Mouse (Mus musculus) embryo, embryonic 9.5 days (tissue): ENCODE measurements around the gene Dcdc2b.

ENCODE experiments used
- DNase-seq: peaks from one replicate; pipeline ENCODE4 v3.0.0-alpha.2; 2017; ENCODE audit errors: extremely low spot score

Gene Dcdc2b

DNA sequence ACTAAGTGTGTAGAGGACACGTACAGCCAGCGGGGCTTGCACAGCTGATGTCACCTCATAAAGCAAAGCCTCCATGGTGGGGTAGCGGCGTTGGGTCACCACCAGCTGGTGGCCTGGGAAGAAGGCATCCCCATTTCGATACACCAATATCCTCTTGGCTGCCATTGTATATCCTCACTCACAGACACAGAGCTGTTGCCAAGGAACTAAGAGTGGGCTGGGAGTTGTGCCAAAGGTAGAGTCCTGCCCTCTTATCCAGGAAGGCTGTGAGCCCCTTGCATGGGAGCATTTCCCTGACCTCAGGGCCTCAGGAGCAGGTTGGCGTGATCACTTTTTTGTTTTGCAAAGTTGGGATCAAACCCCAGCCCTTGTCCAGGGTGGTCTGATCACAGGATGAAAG, at the start of gene Dcdc2b:
Gene Dcdc2b (minus strand): TSS at position 165 of the 400 bp plus-strand sequence.
- no peak for DNase-seq

DNA sequence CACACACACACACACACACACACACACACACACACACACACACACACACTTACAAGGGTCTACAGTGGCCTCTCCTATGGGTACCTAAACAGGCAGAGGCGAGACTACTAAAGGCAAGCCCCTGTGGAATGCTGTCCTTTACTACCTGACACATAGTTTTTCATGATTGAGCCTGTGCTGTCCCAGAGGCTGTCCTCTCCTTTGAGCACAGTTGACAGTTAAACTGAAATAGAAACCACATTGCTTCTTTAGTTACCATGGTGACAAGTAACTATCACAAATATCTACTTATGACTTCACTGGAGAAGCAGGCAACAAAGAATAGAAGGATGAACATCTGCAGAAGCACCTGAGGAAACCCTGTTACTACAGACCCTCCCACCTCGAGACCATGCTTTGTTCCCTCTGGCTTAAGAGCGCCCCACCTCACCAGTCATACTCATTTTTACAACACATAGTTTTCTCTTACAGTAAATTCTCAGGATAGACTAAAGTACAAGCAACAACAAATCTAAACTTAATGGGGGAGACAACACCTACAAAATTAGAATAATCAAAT, 48.3 kb upstream of the Dcdc2b start:
- no peak for DNase-seq

DNA sequence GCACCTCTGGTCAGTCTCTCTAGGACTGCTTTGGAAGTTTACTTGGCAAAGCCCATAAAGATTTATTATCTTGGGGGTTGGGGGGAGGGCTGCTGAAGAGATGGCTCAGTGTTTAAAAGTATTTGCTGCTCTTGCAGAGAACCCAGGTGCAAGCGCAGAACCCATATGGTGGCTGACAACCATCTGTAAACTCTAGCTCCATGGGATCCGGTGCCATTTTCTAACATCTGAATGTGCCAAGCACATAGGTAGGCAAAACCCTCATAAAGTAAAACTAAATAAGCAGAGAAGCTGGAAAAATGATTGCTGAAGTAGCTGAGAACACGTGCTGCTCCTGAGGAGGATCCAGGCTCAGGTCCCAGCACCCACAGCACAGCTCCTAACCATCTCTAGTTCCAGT, 47.5 kb upstream of the Dcdc2b start:
- no peak for DNase-seq

DNA sequence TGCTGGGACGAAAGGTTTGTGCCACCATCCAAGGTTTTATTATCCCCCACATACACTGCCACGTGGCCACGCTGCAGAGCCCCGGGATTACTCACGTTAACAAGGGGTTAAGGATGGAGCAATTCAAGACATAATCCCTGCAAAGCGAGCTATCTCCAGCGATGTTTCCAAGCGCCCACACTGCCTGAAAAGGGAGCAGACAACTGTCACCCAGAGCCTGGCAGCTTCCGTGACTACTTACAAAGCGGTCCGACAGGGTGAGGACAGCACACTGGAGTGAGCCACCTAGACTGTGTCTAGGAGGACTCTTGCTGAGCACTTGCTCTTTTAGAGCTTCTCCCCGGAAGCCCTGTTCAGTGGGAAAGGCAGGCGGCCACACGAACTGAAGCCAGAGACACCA, 40.7 kb upstream of the Dcdc2b start:
- no peak for DNase-seq

DNA sequence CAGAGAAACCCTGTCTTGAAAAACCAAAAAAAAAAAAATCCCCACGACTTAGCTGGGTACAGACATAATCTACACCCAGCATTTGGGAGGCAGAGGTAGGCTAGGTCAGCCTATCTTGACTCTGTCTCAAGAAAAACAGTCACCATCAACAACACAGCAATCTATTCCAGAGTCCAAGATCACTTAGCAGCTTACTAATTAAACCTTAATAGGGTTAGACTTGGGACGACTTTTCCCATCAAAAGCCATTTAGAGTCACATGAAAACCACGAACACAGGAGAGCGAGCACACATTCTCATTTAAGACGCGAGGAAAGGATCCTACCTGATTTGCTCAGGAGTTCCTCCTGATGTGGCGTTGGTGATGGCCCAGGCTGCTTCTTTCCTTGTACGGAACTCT, 36.3 kb upstream of the Dcdc2b start:
- DNase-seq = no peak

DNA sequence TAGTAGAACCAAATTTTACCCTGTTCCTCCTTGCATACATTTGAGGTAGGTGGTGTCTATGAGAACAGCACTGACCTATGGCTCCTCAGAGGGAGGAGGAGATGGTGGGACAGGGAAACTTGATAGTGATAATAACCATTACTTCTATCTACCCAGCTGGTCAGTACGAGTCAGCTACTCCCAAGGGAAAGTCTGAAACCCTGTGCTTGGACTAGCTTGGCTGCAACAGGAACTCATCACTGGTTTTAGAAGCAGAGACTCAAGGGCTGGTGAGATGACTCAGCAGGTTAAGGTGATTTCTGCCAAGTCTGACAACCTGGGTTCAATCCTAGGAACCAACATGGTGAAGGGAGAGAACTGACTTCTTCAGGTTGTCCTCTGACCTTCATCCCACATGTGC, 34.6 kb upstream of the Dcdc2b start:
- DNase-seq = no peak

DNA sequence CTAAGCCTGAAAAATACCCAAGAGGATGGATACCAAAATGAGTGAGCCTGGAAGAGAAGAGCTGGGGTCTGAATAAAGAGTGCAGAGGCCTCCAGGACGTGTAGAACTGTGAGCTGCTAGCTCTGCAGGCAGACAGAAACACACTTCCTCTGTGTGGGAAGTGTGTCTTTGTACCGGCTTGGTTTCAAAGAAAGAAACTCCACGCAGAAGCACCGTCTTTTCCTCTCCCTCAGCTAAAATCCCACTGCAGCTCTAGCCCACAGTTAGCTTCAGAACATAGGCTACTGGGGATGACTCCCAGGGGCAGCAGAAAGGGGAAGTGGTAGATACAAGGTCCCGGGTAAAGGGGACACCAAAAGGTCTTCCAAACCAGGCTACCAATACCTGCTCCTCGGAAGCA, 31.1 kb upstream of the Dcdc2b start:
- no peak for DNase-seq

DNA sequence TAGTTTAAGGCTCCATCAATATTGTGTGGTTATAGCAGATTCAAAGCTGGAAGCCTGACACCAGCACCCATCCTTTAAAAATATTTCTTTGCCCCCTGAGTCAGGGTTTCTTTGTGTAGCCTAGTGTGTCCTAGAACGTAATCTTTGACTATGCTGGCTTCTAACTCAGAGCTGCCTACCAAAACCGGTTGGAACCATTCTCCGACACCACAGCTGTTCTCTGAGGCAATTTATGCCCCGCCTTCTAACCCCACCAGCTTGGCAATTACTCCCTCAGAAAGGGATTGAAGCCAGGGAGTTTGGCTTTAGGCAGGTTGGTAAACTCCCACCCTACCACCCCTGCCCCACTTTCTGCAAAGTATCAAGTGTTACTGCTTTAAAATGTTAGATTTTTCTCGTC, 27.7 kb upstream of the Dcdc2b start:
- no peak for DNase-seq

DNA sequence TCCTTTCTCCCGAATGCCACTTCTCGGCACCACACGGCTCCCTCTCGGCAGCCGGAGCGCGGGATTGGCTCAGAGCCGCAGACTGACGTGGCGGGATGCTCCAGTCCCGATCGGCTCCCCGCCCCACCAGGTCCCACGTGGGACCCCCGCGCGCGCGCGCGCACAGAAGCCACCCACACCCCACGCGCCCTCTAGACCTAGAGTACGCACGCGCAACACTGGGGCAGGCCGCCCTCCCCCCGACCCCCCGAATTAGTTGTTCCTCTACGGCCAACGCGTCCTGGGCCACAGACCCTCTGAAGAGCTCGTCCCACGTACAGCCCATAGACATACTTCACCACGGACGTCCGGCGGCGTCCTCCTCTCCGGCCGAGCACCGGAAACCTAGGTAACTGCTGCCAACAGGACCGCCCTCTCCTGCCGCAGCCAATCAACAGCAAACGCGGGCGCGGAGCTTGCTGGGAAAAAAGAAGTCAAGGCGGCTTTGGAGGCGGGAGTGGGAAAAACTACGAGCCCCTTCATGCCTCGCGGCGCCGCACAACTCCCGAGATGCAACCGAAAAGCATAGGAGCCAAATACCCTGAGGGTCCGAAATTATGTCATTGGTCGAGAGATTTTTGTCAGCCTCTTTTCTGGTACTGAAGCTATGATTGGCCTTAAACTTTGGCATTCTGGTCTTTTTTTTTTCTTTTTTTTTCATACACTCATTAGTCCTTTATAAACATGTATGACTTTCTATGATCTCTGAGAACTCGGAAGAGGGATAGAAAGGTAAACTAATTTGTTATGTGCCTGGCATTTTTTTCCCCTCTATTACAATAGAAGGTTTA, 26.8 kb upstream of the Dcdc2b start, which contains the start of gene Txlna:
Gene Txlna (minus strand): TSS at position 428 of the 830 bp plus-strand sequence.
- DNase-seq = peak; percentile 95

DNA sequence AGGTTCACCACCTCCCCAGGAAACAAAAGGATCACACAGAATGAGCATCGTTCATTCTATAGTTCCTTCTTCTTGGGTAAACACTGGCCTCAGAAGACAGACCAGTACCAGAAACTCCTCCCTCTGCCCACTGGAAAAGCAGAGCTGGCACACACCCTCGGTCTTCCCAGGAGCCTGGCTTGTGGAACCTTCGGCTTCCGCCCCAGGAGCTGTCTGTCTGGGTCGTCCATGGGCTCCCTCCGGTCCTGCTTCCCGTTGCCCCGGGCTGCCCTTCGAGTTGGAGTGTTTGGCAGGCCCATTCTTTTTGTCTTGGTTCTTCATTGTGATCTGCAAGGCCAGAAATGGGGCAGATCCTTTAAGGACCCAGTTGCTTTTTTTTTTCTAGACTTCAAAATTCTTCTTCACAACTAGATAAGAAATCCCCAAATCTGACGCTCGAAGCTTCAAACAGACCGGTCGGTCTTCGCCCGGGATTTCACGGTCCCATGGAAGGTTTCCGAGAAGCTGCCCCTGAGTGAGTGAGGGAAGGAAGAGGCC, 26.1 kb upstream of the Dcdc2b start:
- DNase-seq = peak; percentile 8

DNA sequence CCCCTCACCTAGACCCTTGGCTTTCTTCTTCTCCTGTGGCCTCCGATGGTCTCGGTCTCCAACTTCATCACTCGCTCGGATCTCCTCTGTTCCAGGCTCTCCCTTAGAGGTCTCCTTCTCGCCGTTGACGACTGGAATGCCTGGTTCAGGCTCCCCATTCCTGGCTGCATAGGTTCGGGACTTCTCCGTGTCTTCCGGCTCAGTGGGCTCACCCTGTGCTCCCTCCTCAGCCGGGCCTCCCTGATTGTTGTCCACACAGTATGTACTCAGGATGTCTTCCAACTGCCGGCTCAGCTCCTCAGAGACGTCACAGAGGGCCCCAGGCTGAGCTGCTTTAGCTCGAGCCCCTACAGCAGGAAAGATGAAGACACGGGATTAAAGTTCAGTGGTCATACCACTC, 25.2 kb upstream of the Dcdc2b start:
- DNase-seq = no peak

DNA sequence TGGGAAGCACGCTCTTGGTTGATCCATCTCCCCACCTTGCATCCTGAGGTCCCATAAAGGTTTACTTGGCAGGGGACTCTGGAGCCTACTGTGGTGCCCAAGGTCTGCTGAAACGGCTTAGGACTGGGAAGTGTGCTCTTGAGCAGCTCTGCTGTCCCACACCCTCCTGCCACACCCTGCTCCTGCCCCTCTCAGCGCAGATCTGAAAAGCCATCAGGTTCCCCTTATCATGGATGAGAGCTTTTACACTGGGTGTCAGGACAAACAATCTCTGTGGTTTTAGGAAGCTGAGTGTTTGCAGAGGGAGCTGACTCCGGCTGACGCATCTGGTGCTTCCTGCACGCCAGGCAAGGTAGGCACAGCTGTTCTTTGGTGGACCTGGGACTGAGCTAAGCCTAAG, 19.8 kb upstream of the Dcdc2b start:
- DNase-seq = no peak

DNA sequence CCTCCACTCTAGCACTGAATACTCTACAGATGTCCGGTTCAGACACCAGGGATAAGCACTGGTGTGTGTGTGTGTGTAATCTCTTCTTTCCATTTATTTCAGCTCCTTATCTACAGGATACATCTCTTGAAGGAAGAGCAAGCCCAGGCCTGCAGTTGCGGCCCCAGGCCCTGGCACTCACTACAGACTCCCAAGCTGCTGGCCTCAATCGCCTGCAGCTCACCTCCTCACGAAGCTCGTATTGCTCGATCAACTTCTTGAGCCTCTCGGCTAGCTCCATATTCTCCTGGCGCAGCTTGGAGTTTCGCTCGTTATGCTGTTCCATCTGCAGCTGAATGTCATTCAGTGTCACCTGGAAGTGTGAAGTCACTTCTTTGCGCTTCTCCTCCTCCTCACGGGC, 17.8 kb upstream of the Dcdc2b start:
- no peak for DNase-seq

DNA sequence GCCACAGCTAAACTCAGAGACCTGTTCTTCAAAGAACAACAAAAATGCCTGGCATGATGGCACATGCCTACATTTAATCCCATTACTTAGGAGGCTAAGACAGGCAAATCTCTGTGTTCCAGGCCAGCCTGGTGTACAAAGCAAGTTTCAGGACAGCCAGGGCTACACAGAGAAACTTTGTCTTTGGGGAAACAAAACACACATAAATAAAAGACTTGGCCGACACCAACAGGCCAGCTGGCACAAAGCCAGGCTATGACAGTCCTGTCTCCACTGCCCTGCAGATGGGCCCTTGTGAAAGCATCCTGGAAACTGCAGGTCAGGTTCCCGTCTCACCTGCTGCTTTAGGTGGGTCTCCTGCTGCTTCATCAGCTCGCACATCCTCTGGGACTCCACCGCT, 16.9 kb upstream of the Dcdc2b start:
- DNase-seq = no peak

DNA sequence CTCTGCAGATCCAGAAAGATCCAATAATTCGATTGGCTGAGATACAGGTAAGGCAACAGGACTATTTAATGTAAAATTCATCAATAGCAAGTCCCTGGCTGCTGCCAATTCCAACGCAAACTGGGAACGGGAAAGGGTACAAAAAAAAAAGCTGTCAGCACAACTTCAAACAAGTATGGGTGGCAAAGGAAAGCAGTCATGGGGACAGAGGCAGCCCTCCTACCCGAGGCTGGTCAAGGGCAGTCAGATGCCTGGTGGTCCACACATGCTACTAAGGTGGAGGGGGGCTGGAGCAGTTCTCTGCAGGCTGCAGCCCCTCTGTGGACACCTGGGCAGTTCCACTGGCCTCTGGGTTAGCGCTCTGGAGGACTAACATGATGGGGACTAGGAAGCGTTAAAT, 12.0 kb upstream of the Dcdc2b start:
- no peak for DNase-seq

DNA sequence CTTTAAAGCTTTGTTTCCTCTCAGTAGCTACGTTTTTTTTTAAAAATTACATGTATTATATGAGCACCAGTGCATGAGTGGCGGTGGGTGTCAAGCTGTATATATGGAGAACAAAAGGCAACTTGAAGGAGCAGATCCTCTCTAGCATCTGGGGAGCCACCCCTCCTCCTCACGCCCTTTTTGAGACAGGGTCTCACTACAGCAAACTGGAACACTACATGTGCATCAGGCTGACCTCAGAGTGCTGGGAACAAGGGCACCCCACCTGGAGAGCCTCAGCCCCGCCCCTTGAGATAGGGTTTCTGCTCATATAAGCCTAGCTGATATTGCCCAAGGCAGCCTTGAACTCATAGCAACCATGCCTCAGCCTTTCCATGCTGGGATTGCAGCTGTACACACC, 11.4 kb upstream of the Dcdc2b start:
- no peak for DNase-seq

DNA sequence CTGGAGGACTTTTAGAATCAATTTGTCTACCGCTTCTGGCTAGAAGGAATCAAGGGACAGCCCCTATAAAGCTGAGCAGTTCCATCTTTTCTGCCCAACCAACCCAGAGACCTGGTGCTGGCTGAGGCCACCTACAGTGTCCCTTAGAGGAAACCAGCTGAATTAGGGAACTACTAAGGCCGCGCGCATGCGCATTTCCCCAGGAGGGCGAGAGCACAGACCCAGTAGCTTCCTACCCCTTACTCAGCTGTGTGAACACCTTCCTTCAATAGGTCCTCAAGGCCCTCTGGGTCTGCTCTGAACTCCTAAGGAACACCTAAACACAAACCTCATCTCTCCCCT, 10.9 kb upstream of the Dcdc2b start:
- DNase-seq = peak; percentile 69

DNA sequence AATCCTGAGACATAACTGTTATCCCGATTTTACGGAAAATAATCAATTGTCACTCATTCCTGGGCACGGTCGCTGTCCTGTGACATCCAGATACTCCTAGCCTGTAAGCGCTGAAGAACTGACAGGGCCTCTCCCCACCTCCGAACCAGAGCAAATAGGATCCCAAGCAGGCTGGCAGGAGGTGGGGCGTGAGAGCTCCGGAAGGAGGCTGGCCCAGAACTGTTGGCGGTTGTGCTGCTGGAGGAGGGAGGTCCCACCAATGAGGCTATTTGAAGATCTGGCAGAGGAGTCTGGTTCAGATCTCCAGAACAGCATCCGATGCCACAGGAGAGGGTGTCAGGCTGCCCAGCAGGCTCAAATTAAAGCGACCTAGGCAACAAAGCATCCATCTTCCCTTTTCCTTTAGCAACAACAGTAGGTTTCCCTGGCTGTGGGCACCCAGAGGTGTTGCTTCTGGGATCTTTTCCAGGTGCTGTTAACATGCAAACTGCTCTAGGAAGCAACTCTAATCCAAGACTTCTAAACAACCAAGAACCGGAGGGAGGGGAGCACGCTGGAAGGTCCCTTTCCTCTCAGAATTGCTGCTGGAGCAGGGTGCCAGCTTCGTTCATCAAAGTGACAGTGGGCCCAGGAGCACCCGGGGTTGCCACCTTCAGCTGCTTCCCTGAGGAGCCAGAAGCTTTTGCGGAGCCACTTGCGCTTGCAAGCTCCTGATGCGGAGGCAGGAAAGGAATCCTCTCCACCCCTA, 10.4 kb upstream of the Dcdc2b start:
- DNase-seq = peak; percentile 85

DNA sequence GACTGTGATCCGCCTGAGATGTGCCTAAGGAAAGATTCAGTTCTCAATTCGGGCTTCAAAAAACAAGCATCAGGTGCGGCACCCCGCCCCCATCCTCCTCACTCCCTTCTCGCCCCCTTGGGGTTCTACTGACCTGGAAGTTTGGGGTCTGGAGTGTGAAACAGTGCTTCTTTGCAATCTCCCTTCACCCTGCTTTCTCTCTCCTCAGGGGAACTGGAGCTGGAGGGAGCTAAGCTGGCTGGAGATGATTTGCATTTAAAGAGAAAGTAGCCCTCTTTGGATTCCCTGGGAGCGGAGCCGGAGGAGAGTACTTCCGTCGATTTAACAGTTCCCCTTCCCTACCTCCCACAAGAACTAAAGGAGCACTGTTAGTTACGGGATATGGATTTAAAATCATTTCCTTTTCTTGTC, 9.6 kb upstream of the Dcdc2b start, which contains the start of gene Ccdc28b:
Gene Ccdc28b (minus strand): TSS at position 267 of the 411 bp plus-strand sequence.
- peak; percentile 50 for DNase-seq

DNA sequence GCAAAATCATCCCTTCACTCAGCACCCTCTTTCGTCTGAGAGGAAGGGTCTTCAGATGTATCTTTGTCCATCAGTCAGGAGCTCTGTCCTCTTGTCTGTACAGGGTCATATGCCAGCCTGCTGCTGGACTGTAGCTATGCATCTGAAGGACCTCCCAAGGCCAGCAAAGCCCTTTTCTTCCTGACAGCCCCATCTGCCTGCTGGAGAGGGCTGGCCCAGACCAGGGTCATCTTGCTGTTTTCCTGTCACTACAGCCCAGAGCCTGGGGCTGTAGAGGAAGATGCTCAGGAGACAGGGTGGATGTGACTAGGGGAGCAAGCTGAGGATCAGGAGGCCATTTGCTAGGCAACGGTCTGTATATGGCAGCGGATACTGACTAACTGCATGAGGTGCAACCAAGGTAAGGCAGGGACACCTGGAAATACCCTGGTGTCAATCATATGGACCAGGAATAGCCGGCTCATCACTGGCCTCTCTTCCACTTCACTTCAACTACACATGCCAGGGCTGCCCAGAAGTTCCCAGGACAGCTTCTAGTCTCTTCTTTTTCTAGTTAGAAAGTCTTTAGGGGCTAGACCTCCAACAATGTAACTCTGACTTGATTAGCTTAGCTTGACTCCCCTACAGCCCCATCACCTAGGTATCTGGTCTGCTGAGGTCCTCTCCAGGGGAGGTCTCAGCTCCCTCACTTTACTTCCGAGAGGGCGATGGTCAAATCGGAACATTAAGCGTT, 8.9 kb upstream of the Dcdc2b start:
- no peak for DNase-seq

DNA sequence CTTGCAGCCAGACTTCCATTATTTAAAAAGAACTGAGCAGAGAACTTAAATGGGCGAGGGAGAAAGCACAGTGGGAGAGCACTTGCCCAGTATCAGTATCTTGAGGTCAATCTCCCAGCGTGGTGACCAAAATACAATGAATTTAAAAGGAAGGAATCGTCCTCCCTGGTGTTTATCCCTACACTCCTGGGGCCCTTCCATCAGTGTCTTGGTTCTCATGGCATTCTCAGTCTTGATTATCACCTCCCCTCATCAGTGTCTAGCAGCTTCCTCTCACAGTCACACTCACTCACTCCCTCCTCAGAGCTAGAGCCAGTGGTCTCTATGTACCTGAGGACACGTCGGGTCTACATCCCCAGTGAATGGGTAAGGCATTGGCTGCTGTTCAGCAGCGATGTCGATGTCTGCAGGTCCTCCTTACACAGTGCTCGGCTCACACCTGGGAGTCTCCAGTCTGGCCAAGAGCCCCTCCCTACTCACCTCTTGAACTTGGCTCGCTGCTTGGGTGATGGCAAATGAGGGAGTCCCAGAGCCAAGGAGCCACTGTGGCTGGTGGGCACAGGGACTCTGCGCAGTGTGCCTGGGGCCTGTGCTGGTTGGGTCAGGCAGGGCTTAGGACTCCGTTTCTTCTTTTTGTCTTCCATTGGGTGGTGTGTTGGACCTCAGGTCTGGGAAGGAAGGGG, 8.2 kb upstream of the Dcdc2b start:
- no peak for DNase-seq
